Mouse (Mus musculus): ENCODE data around the gene Tdrd6. TPM values are rescaled to one million over a fixed set of nuclear protein-coding genes. Genes with fewer than 3 reads are reported as not detected.

Tdrd6 gene
- polyA plus RNA-seq, 1 experiment from 2014 or later, result not detected

GRCm38 (mm10) chr17:43567593-43567991 lies 62.5 kb downstream of the Tdrd6 start:
- ATAC-seq (no peak), DNase-seq (no peak)
- Histone ChIP-seq H3K27ac (ENCODE audit: low read depth) (peak overlapping the region; percentile 75; the same call in 1 of the 2 replicates), H3K4me3 (ENCODE audit: low read depth, low read length) (peak overlapping the region; percentile 47), H3K4me2 (ENCODE audit: low read depth, low read length) (peak overlapping the region; percentile 77), H3K9ac (replicated peaks) (no peak overlapping the region), H3K27me3 (ENCODE audit: insufficient read depth, low read length) (no peaks in the 10 kb centered on the region), H3K9me3 (ENCODE audit: low read length) (no peaks in the 10 kb centered on the region), H3K4me1 (ENCODE audit: insufficient read depth) (0 out of 2 replicates have a peak, but pooled peaks cover 7% of the 10 kb centered on the region), H3K36me3 (replicated peaks; ENCODE audit: insufficient read depth, low read length) (no peaks in the 10 kb centered on the region)
- WGBS (ENCODE audit: insufficient replicate concordance), result 27% methylated on average over 12 of the region's 12 CpGs
- TF ChIP-seq EP300 (IDR thresholded peaks at IDR 0.05; ENCODE audit: low read depth) (no peak), CTCF (IDR thresholded peaks at IDR 0.05; ENCODE audit: low read depth) (no peak)

Other genes starting within 250 kb of the Tdrd6 start
- 0.06 TPM in 1 of 2 replicates, not detected in the other for gene Mep1a, start 127.5 kb downstream of the Tdrd6 start, polyA plus RNA-seq (2015; fragmentation: Nextera tagmentation; extraction: Ambion mirVana)
- 0.11 and 0.23 TPM in 2 replicates for gene Ankrd66, start 86.7 kb downstream of the Tdrd6 start, polyA plus RNA-seq (2015; fragmentation: Nextera tagmentation; extraction: Ambion mirVana)
- gene Pla2g7, start 62.2 kb downstream of the Tdrd6 start, polyA plus RNA-seq (2015; fragmentation: Nextera tagmentation; extraction: Ambion mirVana), result 57.0 and 61.4 TPM in 2 replicates
- 1.5 and 1.8 TPM in 2 replicates for gene Slc25a27, start 36.9 kb upstream of the Tdrd6 start, polyA plus RNA-seq (2015; fragmentation: Nextera tagmentation; extraction: Ambion mirVana)
- 70.6 and 74.6 TPM in 2 replicates for gene Cyp39a1, start 37.1 kb upstream of the Tdrd6 start, polyA plus RNA-seq (2015; fragmentation: Nextera tagmentation; extraction: Ambion mirVana)
- 0.87 and 1.2 TPM in 2 replicates for gene Rcan2, start 171.1 kb upstream of the Tdrd6 start, polyA plus RNA-seq (2015; fragmentation: Nextera tagmentation; extraction: Ambion mirVana)

Measured in liver, postnatal 0 days (tissue).